Mouse (Mus musculus) heart, postnatal 0 days (tissue): ENCODE data around the gene Misp. TPM values are rescaled to one million over a fixed set of nuclear protein-coding genes. Genes with fewer than 3 reads are reported as not detected.

Source experiments
- ATAC-seq: fragments of 200-750 bp; cut with Nextera tagmentation; 2 replicates; pipeline ENCODE4 v1.8.0; 2017; ENCODE audit warnings: low read depth, moderate number of reproducible peaks, moderate library complexity; ENCODE audit not compliant: insufficient read depth
- DNase-seq: peaks from one replicate; pipeline ENCODE4 v3.0.0-alpha.2; 2016; ENCODE audit warnings: low spot score
- H3K27ac ChIP-seq: fragments of 300-500 bp; sonication (generic); 2 replicates; pipeline ENCODE4 v1.5.1; 2014; ENCODE audit warnings: low read depth, mild to moderate bottlenecking
- H3K27me3 ChIP-seq: fragments of 300-500 bp; sonication (generic); 2 replicates; pipeline ENCODE4 v1.6.1; 2014; ENCODE audit warnings: low read length, mixed read lengths; ENCODE audit not compliant: control insufficient read depth, insufficient read depth
- H3K36me3 ChIP-seq: fragments of 300-500 bp; sonication (generic); replicated peaks from 2 replicates; pipeline ENCODE4 v1.6.1; 2014; ENCODE audit warnings: low read length, mixed read lengths; ENCODE audit not compliant: control insufficient read depth, insufficient read depth
- H3K4me1 ChIP-seq: fragments of 300-500 bp; sonication (generic); 2 replicates; pipeline ENCODE4 v1.6.1; 2014; ENCODE audit warnings: antibody characterized with exemption; ENCODE audit not compliant: control insufficient read depth, insufficient read depth
- H3K4me2 ChIP-seq: fragments of 300-500 bp; sonication (generic); 2 replicates; pipeline ENCODE4 v1.6.1; 2014; ENCODE audit warnings: low read depth, mild to moderate bottlenecking, low read length, moderate library complexity
- H3K4me3 ChIP-seq: fragments of 300-500 bp; sonication (generic); 2 replicates; pipeline ENCODE4 v1.5.1; 2014; ENCODE audit warnings: low read depth, low read length
- H3K9ac ChIP-seq: fragments of 300-500 bp; sonication (generic); replicated peaks from 2 replicates; pipeline ENCODE4 v1.6.1; 2014; ENCODE audit warnings: low read depth, low read length, mixed read lengths
- H3K9me3 ChIP-seq: fragments of 300-500 bp; sonication (generic); replicated peaks from 2 replicates; pipeline ENCODE4 v1.6.1; 2016; ENCODE audit warnings: low read length; ENCODE audit not compliant: control insufficient read depth
- CTCF ChIP-seq: IDR thresholded peaks from 2 replicates; pipeline ENCODE4 v1.5.1; 2016; ENCODE audit warnings: antibody characterized with exemption, control low read depth, low read depth
- EP300 ChIP-seq: IDR thresholded peaks from 2 replicates; pipeline ENCODE4 v1.6.1; 2016; ENCODE audit warnings: antibody characterized with exemption, low read depth
- WGBS: fragments of 180-500 bp; shearing (Covaris S2); extraction: QIAGEN DNeasy Blood & Tissue Kit; methylation state at CpG from one replicate; pipeline ENCODE4 v1.1.7; 2014; 5-methylcytosine and 5-hydroxymethylcytosine counted together
- polyA plus RNA-seq: library from polyadenylated mRNA; unstranded; fragments of >200 nt; fragmentation: Nextera tagmentation; extraction: Ambion mirVana; gene quantifications from 2 replicates; pipeline ENCODE4 v1.2.1, GENCODE M21; 2015
- total RNA-seq: library from RNA; depleted of rRNA; stranded (reverse); fragments of >200 nt; gene quantifications from 2 replicates; pipeline ENCODE4 v1.2.3, GENCODE M21; 2014; ENCODE audit warnings: low replicate concordance

Misp gene
- total and polyA plus RNA-seq, 2 experiments from 2014 or later, result 0.08 TPM; not detected in 1

GRCm38 (mm10) chr10:79858416-79859074 lies 37.8 kb downstream of the Misp start:
- Histone ChIP-seq H3K27me3 (no peaks in the 10 kb centered on the region), H3K27ac (peak overlapping the region; percentile 75), H3K9ac (no peak overlapping the region), H3K4me2 (peak overlapping the region; percentile 90), H3K4me1 (peaks cover 43% of the 10 kb centered on the region), H3K9me3 (no peaks in the 10 kb centered on the region), H3K4me3 (peak overlapping the region; percentile 98; the same call in 1 of the 2 replicates), H3K36me3 (peaks cover 62% of the 10 kb centered on the region)
- peak; percentile 54; the same call in 1 of the 2 replicates for TF ChIP-seq EP300
- no peak for TF ChIP-seq CTCF
- ATAC-seq, result peak; percentile 12; the same call in 1 of the 2 replicates
- DNase-seq, result peak; percentile 81
- 19% methylated on average over 16 of the region's 17 CpGs for WGBS

- WGBS, result 55% methylated on average over 11 of the region's 11 CpGs
- Histone ChIP-seq H3K9ac (no peak overlapping the region), H3K27ac (0 out of 2 replicates have a peak overlapping the region, but pooled peaks have one; percentile 75), H3K36me3 (peaks cover 64% of the 10 kb centered on the region), H3K4me1 (peaks cover 39% of the 10 kb centered on the region), H3K9me3 (no peaks in the 10 kb centered on the region), H3K4me3 (no peak overlapping the region), H3K4me2 (no peak overlapping the region), H3K27me3 (no peaks in the 10 kb centered on the region)
- DNase-seq (no peak), ATAC-seq (no peak)
- no peak for TF ChIP-seq CTCF
- TF ChIP-seq EP300, result no peak
Measured at GRCm38 (mm10) chr10:79859116-79859515, 38.3 kb downstream of the Misp start.

DNA sequence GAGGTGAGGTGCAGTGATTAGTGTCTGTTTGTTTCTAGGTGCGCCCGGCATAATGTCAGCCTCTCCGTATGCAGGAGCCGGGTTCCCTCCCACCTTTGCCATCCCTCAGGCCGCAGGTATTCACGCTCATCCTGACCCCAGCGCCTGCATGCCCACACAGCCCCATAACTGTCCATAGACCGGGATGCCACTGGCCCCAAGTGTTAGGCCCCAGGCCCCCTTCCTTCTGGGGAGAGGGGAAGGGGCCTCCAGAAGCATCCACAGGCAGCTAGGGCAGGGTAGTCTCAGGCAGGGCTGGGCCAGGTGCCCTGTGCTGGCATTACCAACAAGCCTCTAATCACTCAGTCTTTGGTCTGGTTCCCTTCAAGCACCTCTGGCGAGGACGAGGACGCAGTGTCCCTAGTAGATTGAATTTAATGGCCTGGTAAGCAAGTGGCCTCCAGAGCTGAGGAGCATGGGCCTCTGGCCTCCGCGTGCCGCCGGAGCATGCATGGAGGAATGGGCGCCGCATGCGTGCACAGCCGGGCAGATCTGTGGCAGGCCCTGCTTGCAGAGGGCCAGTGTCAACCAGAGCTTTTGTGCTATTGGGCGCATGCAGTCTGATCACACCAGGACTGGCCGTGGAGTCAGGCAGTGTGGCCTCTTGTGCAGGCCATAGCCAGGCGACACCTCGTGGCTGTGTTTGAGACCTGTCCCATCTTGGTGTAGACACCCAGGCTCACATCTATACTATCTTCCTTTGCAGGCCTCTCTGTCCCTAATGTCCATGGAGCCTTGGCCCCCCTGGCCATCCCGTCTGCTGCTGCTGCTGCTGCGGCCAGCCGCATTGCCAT lies 39.5 kb downstream of the Misp start:
- no peak overlapping the region for H3K9ac ChIP-seq
- H3K4me2 ChIP-seq, result no peak overlapping the region
- TF ChIP-seq EP300, result no peak
- TF ChIP-seq CTCF, result no peak
- DNase-seq (no peak), ATAC-seq (no peak)
- peaks cover 39% of the 10 kb centered on the region for H3K4me1 ChIP-seq
- H3K27me3 ChIP-seq, result no peaks in the 10 kb centered on the region
- H3K9me3 ChIP-seq, result no peaks in the 10 kb centered on the region
- no peak overlapping the region for H3K27ac ChIP-seq
- H3K36me3 ChIP-seq, result peaks cover 71% of the 10 kb centered on the region
- no peak overlapping the region for H3K4me3 ChIP-seq
- WGBS, result 91% methylated on average over 26 of the region's 26 CpGs

DNA sequence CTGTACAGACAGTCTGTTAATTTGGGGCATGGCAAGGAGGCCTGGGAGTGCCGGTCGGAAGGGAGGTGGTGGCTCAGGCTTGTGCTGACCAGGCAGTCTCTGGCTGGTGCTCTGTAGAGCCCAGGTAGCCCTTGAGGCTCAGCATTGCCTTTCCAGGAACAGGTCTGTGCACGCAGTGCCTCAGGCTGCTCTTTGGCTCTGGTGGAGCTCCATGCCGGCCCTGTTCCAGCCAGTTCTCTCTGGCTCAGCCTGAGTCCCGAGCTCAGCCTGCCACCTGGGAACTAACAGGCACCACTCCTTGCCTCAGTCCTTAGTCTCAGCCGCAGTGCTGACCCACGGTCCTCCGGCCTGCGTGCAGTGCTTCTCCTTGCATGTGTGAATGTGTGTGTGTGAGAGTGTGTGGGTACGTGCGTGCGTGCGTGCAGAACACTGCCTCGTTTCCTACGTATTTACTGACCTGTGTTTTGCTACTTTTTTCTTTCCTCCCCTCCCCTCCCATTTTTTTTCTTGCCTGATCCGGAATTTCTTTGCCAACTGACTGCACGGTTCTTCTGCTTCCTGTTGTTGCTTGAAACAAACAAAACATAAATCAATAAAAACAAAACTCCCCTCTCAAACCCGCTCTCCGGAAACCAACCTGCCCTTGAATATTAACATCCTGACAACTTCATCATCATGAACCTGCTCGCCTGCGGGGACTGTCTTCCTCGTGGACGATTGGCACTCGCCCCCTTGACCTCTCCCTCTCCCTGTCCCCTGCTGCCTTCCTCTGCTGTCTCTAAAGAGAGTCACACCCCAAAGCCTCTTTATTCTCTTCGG lies 40.6 kb downstream of the Misp start:
- peaks cover 32% of the 10 kb centered on the region for H3K4me1 ChIP-seq
- 77% methylated on average over 25 of the region's 25 CpGs for WGBS
- TF ChIP-seq CTCF, result no peak
- TF ChIP-seq EP300, result no peak

DNA sequence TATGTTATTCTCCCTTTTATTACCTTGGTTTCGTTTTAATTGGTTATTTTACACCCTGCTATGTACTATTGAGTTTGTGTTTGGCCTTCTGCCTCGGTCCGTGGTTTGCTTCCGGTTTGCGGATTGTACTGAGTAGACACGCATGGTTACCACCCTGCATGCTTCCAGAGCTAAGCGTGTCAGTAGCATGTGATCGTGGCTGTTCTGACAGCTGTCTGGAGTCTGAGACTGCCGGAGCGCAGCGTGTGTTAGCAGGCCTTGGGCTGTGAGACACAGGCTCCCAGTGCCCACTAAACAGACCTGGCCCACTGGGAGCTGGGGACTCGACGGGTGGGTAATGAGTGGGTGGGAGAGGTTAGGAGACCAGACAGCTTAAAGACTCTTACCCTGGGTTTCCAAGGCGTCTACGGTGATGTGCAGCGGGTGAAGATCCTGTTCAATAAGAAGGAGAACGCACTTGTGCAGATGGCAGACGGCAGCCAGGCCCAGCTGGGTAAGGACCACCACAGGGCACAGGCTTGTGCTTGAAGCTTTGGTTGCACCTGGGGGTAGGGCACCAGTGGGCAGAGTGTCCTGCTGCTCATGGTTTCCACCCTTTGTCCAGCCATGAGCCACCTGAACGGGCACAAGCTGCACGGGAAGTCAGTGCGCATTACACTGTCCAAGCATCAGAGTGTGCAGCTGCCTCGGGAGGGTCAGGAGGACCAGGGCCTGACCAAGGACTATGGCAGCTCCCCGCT lies 41.4 kb downstream of the Misp start:
- H3K4me1 ChIP-seq, result peaks cover 24% of the 10 kb centered on the region
- H3K27me3 ChIP-seq, result no peaks in the 10 kb centered on the region
- no peak overlapping the region for H3K9ac ChIP-seq
- no peak overlapping the region for H3K4me2 ChIP-seq
- DNase-seq (no peak), ATAC-seq (no peak)
- H3K9me3 ChIP-seq, result no peaks in the 10 kb centered on the region
- TF ChIP-seq CTCF, result no peak
- TF ChIP-seq EP300, result no peak
- WGBS, result 89% methylated on average over 23 of the region's 23 CpGs
- H3K27ac ChIP-seq, result no peak overlapping the region
- no peak overlapping the region for H3K4me3 ChIP-seq
- peaks cover 66% of the 10 kb centered on the region for H3K36me3 ChIP-seq

More for the DNA sequence above, 40.6 kb downstream of the Misp start:
- Histone ChIP-seq H3K9me3 (no peaks in the 10 kb centered on the region), H3K9ac (no peak overlapping the region), H3K27me3 (no peaks in the 10 kb centered on the region), H3K27ac (no peak overlapping the region), H3K4me3 (no peak overlapping the region), H3K36me3 (peaks cover 71% of the 10 kb centered on the region), H3K4me2 (no peak overlapping the region)
- ATAC-seq (no peak), DNase-seq (no peak)
